Mouse (Mus musculus): ENCODE measurements around the gene Acot5. TPM values are rescaled to one million over a fixed set of nuclear protein-coding genes. Genes with fewer than 3 reads are reported as not detected.
A peak's percentile ranks its signal among the peaks of the same experiment; 100 is the strongest.
"Not testable (repeated sequence)": the region's sequence is repeated elsewhere in the genome, so short reads cannot be mapped to it uniquely, and the experiment has no call there.

Acot5 gene
- polyA plus RNA-seq, 1 experiment from 2014 or later: not detected

DNA sequence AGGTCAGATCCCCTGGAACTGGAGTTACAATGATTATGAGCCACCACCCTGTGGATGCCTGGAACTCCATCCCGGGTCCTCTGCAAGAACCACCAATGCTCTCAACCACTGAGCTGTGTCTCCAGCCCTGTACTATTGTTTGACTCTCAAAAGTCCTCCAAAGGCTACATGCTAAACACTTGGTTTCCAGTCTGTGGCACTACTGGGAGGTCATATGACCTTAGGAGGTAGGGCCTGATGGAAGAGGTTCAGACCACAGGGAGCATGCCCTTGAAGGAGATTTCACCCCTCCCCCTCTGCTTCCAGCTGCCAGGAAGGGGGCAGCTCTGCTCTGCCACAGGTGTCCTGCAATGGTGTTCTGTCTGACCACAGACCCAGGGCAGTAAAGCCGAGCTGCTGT lies 35.8 kb upstream of the Acot5 start:
- not testable (repeated sequence) for ATAC-seq (replicated peaks; ENCODE audit: low FRiP score); H3K4me2 ChIP-seq
- WGBS: 53% methylated on average over 2 of the region's 2 CpGs

GRCm38 (mm10) chr12:84034108-84034507 lies 35.0 kb upstream of the Acot5 start:
- H3K36me3 ChIP-seq (ENCODE audit: control insufficient read depth, insufficient read depth, low read length): no peaks in the 10 kb centered on the region
- no peak overlapping the region for H3K9ac ChIP-seq (ENCODE audit: low read depth, low read length)
- DNase-seq (ENCODE audit: low spot score) (no peak), ATAC-seq (replicated peaks; ENCODE audit: low FRiP score) (no peak)
- H3K9me3 ChIP-seq (ENCODE audit: control insufficient read depth, low read length): no peaks in the 10 kb centered on the region
- no peak overlapping the region for H3K27ac ChIP-seq (ENCODE audit: low read depth, low read length)
- no peak overlapping the region for H3K4me2 ChIP-seq
- no peaks in the 10 kb centered on the region for H3K4me1 ChIP-seq (replicated peaks; ENCODE audit: control insufficient read depth, insufficient read depth, low read length)
- 32% methylated on average over 4 of the region's 4 CpGs for WGBS
- H3K4me3 ChIP-seq (ENCODE audit: low read depth, low read length): no peak overlapping the region
- H3K27me3 ChIP-seq (replicated peaks; ENCODE audit: control insufficient read depth, insufficient read depth, low read length): no peaks in the 10 kb centered on the region; the same call in 1 of the 2 replicates

More for the DNA sequence above, 35.8 kb upstream of the Acot5 start:
- H3K4me3 ChIP-seq (ENCODE audit: low read depth, low read length); H3K9ac ChIP-seq (ENCODE audit: low read depth, low read length); DNase-seq (ENCODE audit: low spot score); H3K4me1 ChIP-seq (replicated peaks; ENCODE audit: control insufficient read depth, insufficient read depth, low read length); H3K36me3 ChIP-seq (ENCODE audit: control insufficient read depth, insufficient read depth, low read length); H3K9me3 ChIP-seq (ENCODE audit: control insufficient read depth, low read length); H3K27ac ChIP-seq (ENCODE audit: low read depth, low read length); H3K27me3 ChIP-seq (replicated peaks; ENCODE audit: control insufficient read depth, insufficient read depth, low read length): not testable (repeated sequence)

DNA sequence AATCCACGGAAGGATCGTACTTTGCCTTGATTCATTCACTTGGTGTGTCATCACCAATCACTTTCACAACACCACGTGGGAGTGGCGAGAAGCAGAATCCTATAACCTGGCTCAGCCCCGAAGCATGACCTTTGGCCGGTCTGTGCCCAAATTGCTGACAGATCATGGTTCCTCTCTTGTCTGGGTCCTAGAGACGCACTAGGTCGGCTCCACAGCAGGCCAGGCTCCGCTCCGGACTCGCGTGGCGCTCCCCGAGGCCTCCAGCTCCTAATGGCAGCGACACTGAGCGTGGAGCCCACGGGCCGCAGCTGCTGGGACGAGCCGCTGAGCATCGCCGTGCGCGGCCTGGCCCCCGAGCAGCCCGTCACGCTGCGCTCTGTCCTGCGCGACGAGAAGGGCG lies 30.9 kb upstream of the Acot5 start, which contains the start of gene Acot4:
Acot4 (plus strand) TSS at position 139 of the 400 bp plus-strand sequence.
- not testable (repeated sequence) for DNase-seq (ENCODE audit: low spot score)

GRCm38 (mm10) chr12:84038691-84039111 lies 30.4 kb upstream of the Acot5 start, which contains the start of gene Gm49366:
Gm49366 (plus strand) TSS chr12:84038935.
- H3K27me3 ChIP-seq (replicated peaks; ENCODE audit: control insufficient read depth, insufficient read depth, low read length); ATAC-seq (replicated peaks; ENCODE audit: low FRiP score); H3K27ac ChIP-seq (ENCODE audit: low read depth, low read length); H3K36me3 ChIP-seq (ENCODE audit: control insufficient read depth, insufficient read depth, low read length); DNase-seq (ENCODE audit: low spot score); H3K4me1 ChIP-seq (replicated peaks; ENCODE audit: control insufficient read depth, insufficient read depth, low read length); H3K9me3 ChIP-seq (ENCODE audit: control insufficient read depth, low read length): not testable (repeated sequence)
- 6% methylated on average over 36 of the region's 39 CpGs for WGBS
- Histone ChIP-seq H3K9ac (ENCODE audit: low read depth, low read length) (peak within 1 kb of the TSS; percentile 52; the same call in 1 of the 2 replicates), H3K4me3 (ENCODE audit: low read depth, low read length) (peak within 1 kb of the TSS; percentile 50), H3K4me2 (peak within 1 kb of the TSS; percentile 70)

More for the DNA sequence above, 30.9 kb upstream of the Acot5 start, which contains the start of gene Acot4:
- Histone ChIP-seq H3K9ac (ENCODE audit: low read depth, low read length) (peak within 1 kb of the TSS; percentile 52; the same call in 1 of the 2 replicates), H3K4me2 (peak within 1 kb of the TSS; percentile 70), H3K4me3 (ENCODE audit: low read depth, low read length) (peak within 1 kb of the TSS; percentile 50)
- not testable (repeated sequence) for H3K36me3 ChIP-seq (ENCODE audit: control insufficient read depth, insufficient read depth, low read length); H3K27me3 ChIP-seq (replicated peaks; ENCODE audit: control insufficient read depth, insufficient read depth, low read length); ATAC-seq (replicated peaks; ENCODE audit: low FRiP score); H3K27ac ChIP-seq (ENCODE audit: low read depth, low read length); H3K4me1 ChIP-seq (replicated peaks; ENCODE audit: control insufficient read depth, insufficient read depth, low read length); H3K9me3 ChIP-seq (ENCODE audit: control insufficient read depth, low read length)
- WGBS: 13% methylated on average over 22 of the region's 32 CpGs

- Histone ChIP-seq H3K9ac (ENCODE audit: low read depth, low read length) (no peak overlapping the region), H3K27me3 (replicated peaks; ENCODE audit: control insufficient read depth, insufficient read depth, low read length) (no peaks in the 10 kb centered on the region; the same call in 1 of the 2 replicates), H3K4me3 (ENCODE audit: low read depth, low read length) (no peak overlapping the region), H3K4me2 (no peak overlapping the region), H3K9me3 (ENCODE audit: control insufficient read depth, low read length) (no peaks in the 10 kb centered on the region), H3K27ac (ENCODE audit: low read depth, low read length) (peak overlapping the region; percentile 60; the same call in 1 of the 2 replicates), H3K4me1 (replicated peaks; ENCODE audit: control insufficient read depth, insufficient read depth, low read length) (no peaks in the 10 kb centered on the region), H3K36me3 (ENCODE audit: control insufficient read depth, insufficient read depth, low read length) (no peaks in the 10 kb centered on the region)
- DNase-seq (ENCODE audit: low spot score) (no peak), ATAC-seq (replicated peaks; ENCODE audit: low FRiP score) (no peak)
- 70% methylated on average over 5 of the region's 5 CpGs for WGBS
These were observed 26.9 kb upstream of the Acot5 start for GRCm38 (mm10) chr12:84042248-84042647.

GRCm38 (mm10) chr12:84044045-84044444 lies 25.1 kb upstream of the Acot5 start:
- Histone ChIP-seq H3K4me2 (no peak overlapping the region), H3K36me3 (ENCODE audit: control insufficient read depth, insufficient read depth, low read length) (no peaks in the 10 kb centered on the region), H3K9me3 (ENCODE audit: control insufficient read depth, low read length) (peaks cover 5% of the 10 kb centered on the region; the same call in 1 of the 2 replicates), H3K27me3 (replicated peaks; ENCODE audit: control insufficient read depth, insufficient read depth, low read length) (no peaks in the 10 kb centered on the region), H3K4me3 (ENCODE audit: low read depth, low read length) (no peak overlapping the region), H3K4me1 (replicated peaks; ENCODE audit: control insufficient read depth, insufficient read depth, low read length) (no peaks in the 10 kb centered on the region), H3K27ac (ENCODE audit: low read depth, low read length) (no peak overlapping the region), H3K9ac (ENCODE audit: low read depth, low read length) (no peak overlapping the region)
- DNase-seq (ENCODE audit: low spot score) (no peak), ATAC-seq (replicated peaks; ENCODE audit: low FRiP score) (no peak)
- 60% methylated on average over 2 of the region's 2 CpGs for WGBS

DNA sequence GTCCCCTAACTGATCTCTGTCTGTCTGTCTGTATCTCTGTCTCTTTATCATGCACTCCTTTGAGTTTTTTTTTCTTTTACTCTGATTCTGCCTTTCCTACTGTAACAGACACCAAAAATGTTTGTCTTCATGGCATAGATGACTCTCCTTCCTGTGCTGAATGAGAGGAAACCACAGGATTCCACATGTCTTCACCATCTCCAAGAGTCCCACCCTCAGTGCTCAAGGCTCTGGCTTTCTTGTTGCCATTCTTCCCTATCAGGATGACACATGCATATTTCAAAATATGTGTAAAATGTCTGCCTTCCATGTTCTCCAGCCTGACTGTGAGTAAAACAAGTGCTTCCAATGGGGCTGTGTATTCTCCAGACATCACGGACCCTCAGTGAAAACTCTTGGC lies 22.2 kb upstream of the Acot5 start:
- H3K4me2 ChIP-seq: no peak overlapping the region
- H3K4me3 ChIP-seq (ENCODE audit: low read depth, low read length): no peak overlapping the region
- ATAC-seq (replicated peaks; ENCODE audit: low FRiP score) (no peak), DNase-seq (ENCODE audit: low spot score) (no peak)
- H3K9me3 ChIP-seq (ENCODE audit: control insufficient read depth, low read length): peaks cover 5% of the 10 kb centered on the region; the same call in 1 of the 2 replicates
- H3K36me3 ChIP-seq (ENCODE audit: control insufficient read depth, insufficient read depth, low read length): no peaks in the 10 kb centered on the region
- H3K27ac ChIP-seq (ENCODE audit: low read depth, low read length): no peak overlapping the region
- H3K9ac ChIP-seq (ENCODE audit: low read depth, low read length): no peak overlapping the region
- 89% methylated on average over 1 of the region's 1 CpGs for WGBS
- H3K4me1 ChIP-seq (replicated peaks; ENCODE audit: control insufficient read depth, insufficient read depth, low read length): no peaks in the 10 kb centered on the region
- no peaks in the 10 kb centered on the region for H3K27me3 ChIP-seq (replicated peaks; ENCODE audit: control insufficient read depth, insufficient read depth, low read length)

- not testable (repeated sequence) for H3K27ac ChIP-seq (ENCODE audit: low read depth, low read length); H3K4me1 ChIP-seq (replicated peaks; ENCODE audit: control insufficient read depth, insufficient read depth, low read length); ATAC-seq (replicated peaks; ENCODE audit: low FRiP score); H3K9me3 ChIP-seq (ENCODE audit: control insufficient read depth, low read length); H3K9ac ChIP-seq (ENCODE audit: low read depth, low read length); H3K36me3 ChIP-seq (ENCODE audit: control insufficient read depth, insufficient read depth, low read length); H3K4me3 ChIP-seq (ENCODE audit: low read depth, low read length); H3K4me2 ChIP-seq
- peak; percentile 26 for DNase-seq (ENCODE audit: low spot score)
- peaks cover 23% of the 10 kb centered on the region for H3K27me3 ChIP-seq (replicated peaks; ENCODE audit: control insufficient read depth, insufficient read depth, low read length)
- WGBS: 81% methylated on average over 5 of the region's 5 CpGs
These were observed 18.4 kb upstream of the Acot5 start for GRCm38 (mm10) chr12:84050744-84051143.

GRCm38 (mm10) chr12:84051937-84052474 lies 17.1 kb upstream of the Acot5 start, which contains the start of gene Acot3:
Acot3 (plus strand) TSS chr12:84052144.
- H3K4me1 ChIP-seq (replicated peaks; ENCODE audit: control insufficient read depth, insufficient read depth, low read length): no peaks in the 10 kb centered on the region
- peaks cover 23% of the 10 kb centered on the region for H3K27me3 ChIP-seq (replicated peaks; ENCODE audit: control insufficient read depth, insufficient read depth, low read length)
- H3K36me3 ChIP-seq (ENCODE audit: control insufficient read depth, insufficient read depth, low read length): no peaks in the 10 kb centered on the region
- WGBS: 46% methylated on average over 5 of the region's 5 CpGs
- 0 out of 2 replicates have a peak within 1 kb of the TSS, but pooled peaks have one; percentile 21 for H3K27ac ChIP-seq (ENCODE audit: low read depth, low read length)
- no peak for ATAC-seq (replicated peaks; ENCODE audit: low FRiP score)
- peak within 1 kb of the TSS; percentile 73; the same call in 1 of the 2 replicates for H3K4me2 ChIP-seq
- H3K9ac ChIP-seq (ENCODE audit: low read depth, low read length): no peak within 1 kb of the TSS
- DNase-seq (ENCODE audit: low spot score): peak; percentile 30
- H3K4me3 ChIP-seq (ENCODE audit: low read depth, low read length): peak within 1 kb of the TSS; percentile 49
- H3K9me3 ChIP-seq (ENCODE audit: control insufficient read depth, low read length): peaks cover 5% of the 10 kb centered on the region; the same call in 1 of the 2 replicates
